Mouse (Mus musculus) midbrain, embryonic 10.5 days (tissue): ENCODE measurements at regions not wholly inside any gene's neighbourhood (a gene's known extent, or its start where the extent isn't known, plus 50 kb on each side); places are given as distances from the start of the nearest gene placed in this dataset.

Source experiments
- DNase-seq: peaks from one replicate; pipeline ENCODE4 v3.0.0-alpha.2; 2017; ENCODE audit warnings: low spot score
- H3K27ac ChIP-seq: fragments of 300-500 bp; sonication (generic); replicated peaks from 2 replicates; pipeline ENCODE4 v1.5.1; 2016; ENCODE audit warnings: mild to moderate bottlenecking
- H3K27me3 ChIP-seq: fragments of 300-500 bp; sonication (generic); 2 replicates; pipeline ENCODE4 v1.6.1; 2016; ENCODE audit warnings: low read depth, mild to moderate bottlenecking; ENCODE audit not compliant: poor library complexity, severe bottlenecking
- H3K36me3 ChIP-seq: fragments of 300-500 bp; sonication (generic); 2 replicates; pipeline ENCODE4 v1.6.1; 2016; ENCODE audit warnings: mild to moderate bottlenecking, moderate library complexity
- H3K4me1 ChIP-seq: fragments of 300-500 bp; sonication (generic); 2 replicates; pipeline ENCODE4 v1.6.1; 2016
- H3K4me3 ChIP-seq: fragments of 300-500 bp; sonication (generic); 2 replicates; pipeline ENCODE4 v1.5.1; 2016; ENCODE audit warnings: mild to moderate bottlenecking, moderate library complexity
- H3K9me3 ChIP-seq: fragments of 300-500 bp; sonication (generic); replicated peaks from 2 replicates; pipeline ENCODE4 v1.6.1; 2016; ENCODE audit warnings: mild to moderate bottlenecking
- WGBS: fragments of 180-500 bp; shearing (Covaris S2); methylation state at CpG from one replicate; pipeline ENCODE4 v1.1.7; 2016; 5-methylcytosine and 5-hydroxymethylcytosine counted together

DNA sequence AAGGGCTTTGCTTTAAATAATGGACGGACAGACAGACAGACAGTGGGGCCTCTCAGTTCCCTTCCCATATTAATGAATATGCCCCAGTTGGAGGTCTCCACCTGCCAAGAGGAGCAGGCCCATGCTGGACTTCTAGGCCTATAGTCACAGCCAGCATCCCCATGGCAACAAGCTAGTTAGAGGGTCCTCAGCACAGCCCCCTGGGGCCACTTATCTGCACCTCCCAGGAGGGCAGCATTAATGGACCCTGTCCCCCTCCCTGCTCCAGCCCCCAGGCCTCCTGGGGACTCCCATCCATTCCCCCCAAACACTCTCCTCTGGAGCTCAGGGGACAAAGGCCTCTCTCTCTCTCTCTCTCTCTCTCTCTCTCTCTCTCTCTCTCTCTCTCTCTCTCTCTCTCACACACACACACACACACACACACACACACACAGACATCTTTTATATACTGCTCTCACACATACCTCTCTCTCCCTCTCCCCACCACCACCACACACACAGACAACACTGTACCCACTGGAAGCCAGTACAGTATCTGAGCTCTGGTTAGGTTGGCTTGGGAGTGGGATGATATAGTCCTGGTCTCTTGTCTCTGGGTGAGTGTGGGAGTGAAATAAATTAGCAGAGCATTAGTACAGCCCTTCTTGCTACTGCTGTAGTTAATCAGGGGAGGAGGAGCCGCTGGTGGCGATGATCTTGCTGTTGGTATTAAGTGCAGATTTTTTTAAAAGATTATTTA, 127.7 kb downstream of the Mrm1 start:
- DNase-seq: no peak
- peaks cover 70% of the 10 kb centered on the region for H3K27me3 ChIP-seq
- 63% methylated on average over 3 of the region's 3 CpGs for WGBS
- peak overlapping the region; percentile 69; the same call in 1 of the 2 replicates for H3K27ac ChIP-seq
- H3K4me1 ChIP-seq: peaks cover 27% of the 10 kb centered on the region
- H3K4me3 ChIP-seq: no peak overlapping the region
- no peaks in the 10 kb centered on the region for H3K36me3 ChIP-seq
- H3K9me3 ChIP-seq: no peaks in the 10 kb centered on the region; the same call in 1 of the 2 replicates

DNA sequence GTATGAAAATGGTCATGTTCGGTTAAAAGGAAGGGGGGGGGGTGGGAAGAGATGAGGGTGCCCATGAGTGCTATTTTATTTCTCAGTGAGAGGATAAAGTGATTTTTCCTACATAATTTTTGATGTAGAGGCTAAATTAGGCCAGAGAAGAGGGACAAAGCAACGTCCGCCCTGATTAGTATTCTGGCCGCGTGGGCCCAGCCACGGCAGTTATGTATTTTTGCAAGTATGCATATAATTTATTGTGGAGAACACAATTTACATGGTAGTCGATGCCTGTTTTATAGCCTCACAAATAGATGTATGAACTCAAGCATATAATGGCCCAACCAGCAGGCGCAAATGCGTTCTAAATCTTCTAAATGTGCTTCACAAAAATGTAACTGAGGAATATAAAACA, 132.8 kb downstream of the Mrm1 start:
- peaks cover 19% of the 10 kb centered on the region for H3K4me1 ChIP-seq
- H3K36me3 ChIP-seq: no peaks in the 10 kb centered on the region
- DNase-seq: no peak
- H3K27ac ChIP-seq: no peak overlapping the region
- WGBS: 93% methylated on average over 9 of the region's 9 CpGs
- H3K9me3 ChIP-seq: no peaks in the 10 kb centered on the region; the same call in 1 of the 2 replicates
- peaks cover 64% of the 10 kb centered on the region for H3K27me3 ChIP-seq
- H3K4me3 ChIP-seq: no peak overlapping the region

DNA sequence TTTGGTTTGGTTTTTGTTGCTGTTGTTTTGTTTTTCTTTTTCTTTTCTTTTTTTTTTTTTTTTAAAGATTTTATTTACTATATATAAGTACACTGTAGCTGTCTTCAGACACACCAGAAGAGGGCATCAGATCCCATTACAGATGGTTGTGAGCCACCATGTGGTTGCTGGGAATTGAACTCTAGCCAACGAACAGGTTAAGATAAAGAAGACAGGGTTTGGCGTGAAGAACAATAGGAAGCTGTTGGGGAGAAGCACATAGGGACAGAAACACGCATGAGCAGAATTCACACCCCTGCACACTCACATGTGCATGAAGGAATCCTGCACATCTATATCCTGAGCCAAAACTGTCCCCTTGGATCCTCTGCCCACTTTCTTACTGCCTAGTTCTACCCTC, 135.0 kb downstream of the Mrm1 start:
- no peaks in the 10 kb centered on the region; the same call in 1 of the 2 replicates for H3K9me3 ChIP-seq
- no peak overlapping the region for H3K27ac ChIP-seq
- peaks cover 64% of the 10 kb centered on the region for H3K27me3 ChIP-seq
- 93% methylated on average over 3 of the region's 3 CpGs for WGBS
- peaks cover 4% of the 10 kb centered on the region; the same call in 1 of the 2 replicates for H3K4me1 ChIP-seq
- no peak for DNase-seq
- no peaks in the 10 kb centered on the region for H3K36me3 ChIP-seq
- no peak overlapping the region for H3K4me3 ChIP-seq

DNA sequence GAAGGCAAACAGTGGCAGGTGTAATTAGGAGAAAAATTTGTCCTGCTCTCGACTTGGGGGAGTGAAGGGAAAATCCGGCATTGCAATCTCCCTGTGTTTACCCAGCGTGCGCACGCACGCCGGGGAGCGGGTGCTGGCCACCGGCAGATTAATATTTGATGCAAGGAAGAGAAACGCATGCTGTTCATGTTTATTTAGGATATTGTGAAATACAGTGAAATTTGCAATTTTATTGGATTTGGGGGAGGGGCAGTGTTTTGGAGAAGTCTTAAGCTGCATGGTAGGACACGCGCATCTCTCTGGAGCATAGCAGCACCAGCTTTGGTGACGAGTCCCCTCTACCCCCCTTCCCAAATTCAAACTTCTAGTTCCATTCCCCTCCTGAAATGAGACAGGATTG, 136.4 kb downstream of the Mrm1 start:
- Histone ChIP-seq H3K4me1 (peaks cover 4% of the 10 kb centered on the region; the same call in 1 of the 2 replicates), H3K27me3 (peaks cover 73% of the 10 kb centered on the region), H3K4me3 (no peak overlapping the region), H3K9me3 (no peaks in the 10 kb centered on the region), H3K36me3 (no peaks in the 10 kb centered on the region), H3K27ac (no peak overlapping the region)
- DNase-seq: no peak
- WGBS: 88% methylated on average over 13 of the region's 13 CpGs

DNA sequence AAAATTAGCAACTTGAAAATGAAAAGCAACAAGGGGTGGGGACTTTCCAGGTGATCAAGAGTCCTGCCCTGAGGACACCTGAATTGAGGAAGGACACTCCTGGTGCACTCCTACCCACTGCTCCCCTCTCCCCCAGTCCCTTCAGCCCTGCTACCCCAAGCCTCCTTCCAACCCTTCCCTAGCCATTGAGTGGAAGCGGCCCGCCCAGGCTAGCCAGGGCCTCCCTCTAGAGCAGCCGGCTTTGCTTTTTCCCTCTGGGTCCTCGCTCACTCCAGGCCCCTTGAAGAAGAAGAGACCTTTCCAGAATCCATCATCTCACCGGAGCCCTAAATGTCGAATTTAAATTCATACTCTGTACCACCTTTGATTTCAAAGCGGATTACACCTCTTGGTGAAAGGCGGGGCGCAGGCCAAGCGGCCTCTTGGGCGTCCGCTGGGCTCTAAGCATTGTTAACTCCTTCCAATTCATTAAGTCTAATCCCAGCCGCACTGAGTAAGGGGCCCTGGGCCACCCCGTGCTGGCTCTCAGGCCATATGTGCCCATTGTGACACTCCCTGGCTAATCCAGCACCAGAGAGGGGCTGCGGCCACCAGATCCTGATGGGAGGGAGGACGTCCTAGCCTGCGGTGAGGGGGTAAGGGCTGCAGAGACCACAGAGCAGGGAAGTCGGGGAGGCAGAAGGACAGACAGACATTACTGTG, 142.8 kb downstream of the Mrm1 start:
- Histone ChIP-seq H3K36me3 (no peaks in the 10 kb centered on the region), H3K27ac (peak overlapping the region; percentile 24; the same call in 1 of the 2 replicates), H3K4me3 (no peak overlapping the region), H3K9me3 (no peaks in the 10 kb centered on the region), H3K4me1 (peaks cover 14% of the 10 kb centered on the region), H3K27me3 (peaks cover 100% of the 10 kb centered on the region)
- WGBS: 10% methylated on average over 18 of the region's 18 CpGs
- DNase-seq: peak; percentile 78

DNA sequence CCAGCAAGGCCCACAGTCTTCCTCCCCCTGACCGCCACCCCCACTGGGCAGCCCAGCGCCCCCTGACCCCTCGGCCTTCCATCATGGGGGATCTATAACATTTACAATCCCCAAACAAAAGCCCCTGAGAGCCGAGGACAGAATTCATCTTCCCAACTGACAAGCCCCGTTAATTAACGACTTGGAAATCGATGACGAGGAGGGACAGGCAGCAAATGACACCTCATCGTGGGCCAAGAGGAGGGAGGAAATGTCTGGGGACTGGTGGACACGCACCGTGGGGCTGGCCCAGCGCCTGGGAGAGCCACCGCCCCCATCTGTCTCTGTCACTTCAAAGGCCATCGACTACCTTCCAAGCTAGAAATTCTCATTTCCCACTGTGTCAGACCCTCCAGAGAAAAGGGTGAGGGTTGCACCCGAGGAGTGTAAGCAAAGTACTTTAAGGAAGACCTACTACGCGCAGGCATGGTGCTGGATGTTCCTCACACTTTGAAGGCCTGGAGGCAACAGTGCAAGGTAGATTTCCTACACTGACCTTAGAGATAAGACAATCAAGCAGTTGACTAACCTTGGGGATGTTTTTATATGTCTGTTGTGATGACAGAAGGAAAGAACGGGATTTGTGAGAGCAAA, 146.4 kb downstream of the Mrm1 start:
- H3K4me1 ChIP-seq: peaks cover 16% of the 10 kb centered on the region
- DNase-seq: no peak
- H3K27ac ChIP-seq: no peak overlapping the region
- WGBS: 71% methylated on average over 18 of the region's 18 CpGs
- no peaks in the 10 kb centered on the region for H3K9me3 ChIP-seq
- no peaks in the 10 kb centered on the region for H3K36me3 ChIP-seq
- peaks cover 93% of the 10 kb centered on the region for H3K27me3 ChIP-seq
- no peak overlapping the region for H3K4me3 ChIP-seq

DNA sequence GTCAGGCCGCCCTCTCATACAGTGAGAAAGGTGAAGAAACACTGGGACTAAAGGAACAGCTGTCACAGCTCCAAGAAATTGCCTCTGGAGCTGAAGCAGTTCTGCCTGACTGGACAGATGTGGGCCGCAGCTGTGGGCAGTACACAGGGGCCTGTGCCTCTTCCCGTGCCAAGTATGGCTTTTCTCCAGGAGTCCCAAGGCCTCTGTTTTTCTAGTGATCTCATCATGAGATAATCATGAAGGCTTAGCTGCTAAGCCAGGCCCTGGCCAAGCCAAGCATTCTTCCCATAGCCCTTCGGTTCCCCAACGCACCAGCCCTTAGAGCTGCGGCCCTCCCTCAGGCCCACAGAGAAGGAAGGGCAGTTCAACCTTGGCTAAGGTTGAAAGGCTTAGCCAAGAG, 146.2 kb upstream of the Lhx1 start:
- Histone ChIP-seq H3K27me3 (peaks cover 79% of the 10 kb centered on the region), H3K36me3 (no peaks in the 10 kb centered on the region), H3K4me3 (no peak overlapping the region), H3K4me1 (peaks cover 7% of the 10 kb centered on the region), H3K9me3 (no peaks in the 10 kb centered on the region), H3K27ac (no peak overlapping the region)
- 84% methylated on average over 6 of the region's 6 CpGs for WGBS
- no peak for DNase-seq

DNA sequence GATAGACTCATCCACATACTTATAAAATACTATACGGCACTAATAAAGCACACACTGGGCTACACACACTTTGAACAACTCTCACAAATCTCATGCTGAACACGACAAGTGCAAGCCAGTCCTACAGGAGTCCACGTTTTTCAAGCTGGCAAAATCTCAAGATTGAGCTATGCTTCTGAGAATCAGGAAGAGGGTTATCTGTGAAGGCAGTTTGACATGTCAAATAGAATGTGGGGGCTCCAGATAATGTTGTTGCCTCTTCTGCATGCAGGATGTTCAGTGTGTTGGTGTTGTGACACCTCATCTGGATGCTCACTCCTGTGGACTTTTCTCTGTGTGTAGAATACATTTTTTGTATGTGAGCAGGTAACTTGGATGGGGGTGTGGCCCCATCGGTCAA, 142.4 kb upstream of the Lhx1 start:
- H3K36me3 ChIP-seq: no peaks in the 10 kb centered on the region
- no peak overlapping the region for H3K4me3 ChIP-seq
- H3K4me1 ChIP-seq: 0 out of 2 replicates have a peak, but pooled peaks cover 2% of the 10 kb centered on the region
- 79% methylated on average over 4 of the region's 4 CpGs for WGBS
- no peaks in the 10 kb centered on the region for H3K9me3 ChIP-seq
- H3K27ac ChIP-seq: no peak overlapping the region
- DNase-seq: no peak
- peaks cover 56% of the 10 kb centered on the region for H3K27me3 ChIP-seq

DNA sequence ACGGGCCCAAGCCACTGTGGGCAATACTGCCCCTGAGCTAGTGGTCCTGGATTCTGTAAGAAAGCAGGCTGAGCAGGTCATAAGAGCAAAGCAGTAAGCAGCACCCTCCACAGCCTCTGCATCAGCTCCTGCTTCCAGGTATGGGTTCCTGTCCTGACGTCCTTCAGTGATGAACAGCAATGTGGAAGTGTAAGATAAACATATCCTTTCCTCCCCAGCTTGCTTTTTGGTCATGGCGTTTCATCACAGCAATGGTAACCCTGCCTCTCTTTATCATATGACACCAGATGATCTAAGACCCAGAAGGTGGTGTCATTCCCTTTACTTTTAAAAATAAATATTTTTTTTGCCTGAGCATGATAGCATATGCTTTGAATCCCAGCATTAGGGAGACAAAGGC, 138.9 kb upstream of the Lhx1 start:
- H3K36me3 ChIP-seq: no peaks in the 10 kb centered on the region
- no peak overlapping the region for H3K4me3 ChIP-seq
- no peak overlapping the region for H3K27ac ChIP-seq
- H3K27me3 ChIP-seq: peaks cover 56% of the 10 kb centered on the region
- no peaks in the 10 kb centered on the region for H3K9me3 ChIP-seq
- H3K4me1 ChIP-seq: peaks cover 22% of the 10 kb centered on the region
- no peak for DNase-seq
- WGBS: 70% methylated on average over 3 of the region's 3 CpGs

DNA sequence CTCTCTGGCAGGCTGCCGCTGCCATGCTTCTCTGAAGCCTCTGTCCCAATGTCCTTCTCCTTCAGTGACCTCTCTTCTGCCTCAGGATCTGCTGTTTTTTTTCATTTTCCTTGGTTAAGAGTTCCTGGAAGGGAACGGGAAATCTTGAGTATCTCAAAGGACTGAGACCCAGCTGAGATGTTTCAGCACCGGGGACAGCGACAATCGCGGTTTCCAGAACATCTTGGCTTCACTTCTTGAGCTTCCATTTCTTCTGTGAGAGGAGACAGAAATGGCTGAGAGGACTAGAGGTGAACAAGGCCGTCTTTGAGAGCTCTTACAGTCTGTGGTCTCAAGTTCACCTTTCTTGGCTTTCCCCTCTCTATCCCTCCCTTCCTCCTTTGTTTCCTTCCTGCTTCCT, 136.6 kb upstream of the Lhx1 start:
- Histone ChIP-seq H3K36me3 (no peaks in the 10 kb centered on the region), H3K27ac (no peak overlapping the region), H3K4me3 (no peak overlapping the region), H3K4me1 (peaks cover 32% of the 10 kb centered on the region), H3K9me3 (no peaks in the 10 kb centered on the region), H3K27me3 (peaks cover 66% of the 10 kb centered on the region)
- 17% methylated on average over 7 of the region's 7 CpGs for WGBS
- DNase-seq: peak; percentile 66

DNA sequence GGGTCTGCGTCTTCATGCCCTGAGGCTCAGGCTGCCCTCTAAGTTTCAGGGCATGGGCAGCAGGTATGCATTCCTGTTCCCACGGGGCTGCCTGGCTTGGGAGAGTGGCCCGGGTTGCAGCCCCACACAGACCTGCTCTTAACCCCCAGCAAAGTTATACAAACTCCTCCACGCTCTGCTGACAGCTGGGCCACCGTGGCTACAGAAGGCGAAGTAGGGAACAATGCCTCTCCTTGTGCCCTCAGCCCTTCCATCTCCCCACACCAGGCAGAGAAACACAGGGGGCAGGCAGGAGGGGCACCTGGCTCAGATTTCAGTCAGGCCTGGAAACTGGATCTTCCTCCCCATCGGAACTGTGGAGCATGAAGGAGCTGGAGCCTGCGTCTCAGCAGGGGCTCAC, 135.5 kb upstream of the Lhx1 start:
- H3K4me3 ChIP-seq: no peak overlapping the region
- no peaks in the 10 kb centered on the region for H3K9me3 ChIP-seq
- DNase-seq: no peak
- peaks cover 32% of the 10 kb centered on the region for H3K4me1 ChIP-seq
- peaks cover 70% of the 10 kb centered on the region for H3K27me3 ChIP-seq
- H3K27ac ChIP-seq: peak overlapping the region; percentile 24; the same call in 1 of the 2 replicates
- H3K36me3 ChIP-seq: no peaks in the 10 kb centered on the region
- WGBS: 15% methylated on average over 8 of the region's 8 CpGs

DNA sequence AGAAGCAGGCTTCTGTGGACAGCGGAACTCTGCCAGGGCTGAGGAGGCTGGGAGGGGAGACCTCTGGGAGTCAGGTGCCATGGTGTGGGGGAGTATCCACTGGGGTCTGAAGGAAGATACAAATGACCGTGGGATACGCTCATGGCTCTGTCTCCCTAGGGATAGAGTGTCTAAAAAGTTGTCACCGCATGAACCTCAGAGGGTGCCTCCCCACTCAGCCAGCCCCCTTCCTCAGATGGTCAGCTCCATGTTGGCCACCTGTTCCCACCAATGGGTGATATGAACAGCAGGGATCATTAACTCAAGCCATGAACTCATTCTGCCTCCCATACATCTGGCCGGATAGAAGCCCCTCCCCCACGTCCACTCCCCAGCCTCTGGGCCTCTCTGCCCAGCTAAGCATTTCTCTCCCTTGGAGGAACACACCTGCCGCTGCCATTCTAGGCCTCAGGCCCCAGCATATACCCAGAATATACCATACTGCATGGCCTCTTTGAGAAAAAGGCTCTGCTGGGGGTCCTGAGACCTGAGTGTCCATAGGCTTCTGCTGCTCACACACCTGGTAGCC, 134.1 kb upstream of the Lhx1 start:
- DNase-seq: no peak
- Histone ChIP-seq H3K27me3 (peaks cover 84% of the 10 kb centered on the region), H3K4me1 (peaks cover 32% of the 10 kb centered on the region), H3K27ac (no peak overlapping the region), H3K9me3 (no peaks in the 10 kb centered on the region), H3K4me3 (no peak overlapping the region), H3K36me3 (no peaks in the 10 kb centered on the region)
- WGBS: 86% methylated on average over 7 of the region's 7 CpGs
